Mouse (Mus musculus) neural tube, embryonic 13.5 days (tissue): ENCODE measurements around the gene Hnrnpl. TPM values are rescaled to one million over a fixed set of nuclear protein-coding genes. Genes with fewer than 3 reads are reported as not detected.

ENCODE experiments used
- ATAC-seq: fragments of 200-750 bp; cut with Nextera tagmentation; 2 replicates; pipeline ENCODE4 v1.8.0; 2017; ENCODE audit warnings: low read depth, mild to moderate bottlenecking, moderate TSS enrichment, moderate library complexity
- H3K27ac ChIP-seq: fragments of 300-500 bp; sonication (generic); replicated peaks from 2 replicates; pipeline ENCODE4 v1.5.1; 2015; ENCODE audit warnings: moderate library complexity, mild to moderate bottlenecking, inconsistent platforms
- H3K27me3 ChIP-seq: fragments of 300-500 bp; sonication (generic); 2 replicates; pipeline ENCODE4 v1.6.1; 2015; ENCODE audit warnings: mild to moderate bottlenecking, inconsistent platforms
- H3K36me3 ChIP-seq: fragments of 300-500 bp; sonication (generic); 2 replicates; pipeline ENCODE4 v1.6.1; 2015; ENCODE audit warnings: mild to moderate bottlenecking, inconsistent platforms
- H3K4me1 ChIP-seq: fragments of 300-500 bp; sonication (generic); replicated peaks from 2 replicates; pipeline ENCODE4 v1.6.1; 2015; ENCODE audit warnings: inconsistent platforms
- H3K4me2 ChIP-seq: fragments of 300-500 bp; sonication (generic); 2 replicates; pipeline ENCODE4 v1.6.1; 2015; ENCODE audit warnings: inconsistent platforms, mild to moderate bottlenecking, moderate library complexity
- H3K4me3 ChIP-seq: fragments of 300-500 bp; sonication (generic); 2 replicates; pipeline ENCODE4 v1.5.1; 2015; ENCODE audit warnings: mild to moderate bottlenecking, inconsistent platforms
- H3K9ac ChIP-seq: fragments of 300-500 bp; sonication (generic); 2 replicates; pipeline ENCODE4 v1.6.1; 2015; ENCODE audit warnings: moderate library complexity, mild to moderate bottlenecking, inconsistent platforms
- H3K9me3 ChIP-seq: fragments of 300-500 bp; sonication (generic); 2 replicates; pipeline ENCODE4 v1.6.1; 2016; ENCODE audit warnings: inconsistent platforms
- WGBS: fragments of 180-500 bp; shearing (Covaris S2); methylation state at CpG from one replicate; pipeline ENCODE4 v1.1.7; 2015; 5-methylcytosine and 5-hydroxymethylcytosine counted together
- polyA plus RNA-seq: library from polyadenylated mRNA; unstranded; fragments of >200 nt; fragmentation: Nextera tagmentation; extraction: Ambion mirVana; gene quantifications from 2 replicates; pipeline ENCODE4 v1.2.1, GENCODE M21; 2015

Gene Hnrnpl
- polyA plus RNA-seq, 1 experiment from 2014 or later = 214 TPM

GRCm38 (mm10) chr7:28816920-28817319 is 8.6 kb downstream of the Hnrnpl start:
- no peaks in the 10 kb centered on the region for H3K9me3 ChIP-seq
- no peak overlapping the region for H3K4me3 ChIP-seq
- no peak for ATAC-seq
- no peak overlapping the region for H3K27ac ChIP-seq
- H3K4me2 ChIP-seq = no peak overlapping the region
- peaks cover 99% of the 10 kb centered on the region for H3K36me3 ChIP-seq
- peaks cover 93% of the 10 kb centered on the region for H3K4me1 ChIP-seq
- 94% methylated on average over 10 of the region's 10 CpGs for WGBS
- H3K9ac ChIP-seq = peak overlapping the region; percentile 34; the same call in 1 of the 2 replicates
- no peaks in the 10 kb centered on the region for H3K27me3 ChIP-seq

GRCm38 (mm10) chr7:28817524-28817923 is 9.2 kb downstream of the Hnrnpl start:
- 61% methylated on average over 6 of the region's 6 CpGs for WGBS
- Histone ChIP-seq H3K36me3 (peaks cover 100% of the 10 kb centered on the region), H3K4me1 (peaks cover 87% of the 10 kb centered on the region), H3K27me3 (no peaks in the 10 kb centered on the region), H3K9ac (peak overlapping the region; percentile 47; the same call in 1 of the 2 replicates), H3K27ac (no peak overlapping the region), H3K9me3 (no peaks in the 10 kb centered on the region), H3K4me2 (no peak overlapping the region; the same call in 1 of the 2 replicates), H3K4me3 (no peak overlapping the region)
- ATAC-seq = no peak

GRCm38 (mm10) chr7:28817957-28818356 is 9.6 kb downstream of the Hnrnpl start:
- no peak overlapping the region; the same call in 1 of the 2 replicates for H3K4me2 ChIP-seq
- no peaks in the 10 kb centered on the region for H3K9me3 ChIP-seq
- WGBS = 83% methylated on average over 4 of the region's 4 CpGs
- H3K9ac ChIP-seq = peak overlapping the region; percentile 47; the same call in 1 of the 2 replicates
- no peaks in the 10 kb centered on the region for H3K27me3 ChIP-seq
- no peak overlapping the region for H3K4me3 ChIP-seq
- H3K4me1 ChIP-seq = peaks cover 82% of the 10 kb centered on the region
- ATAC-seq = no peak
- H3K27ac ChIP-seq = 0 out of 2 replicates have a peak overlapping the region, but pooled peaks have one; percentile 2
- peaks cover 100% of the 10 kb centered on the region for H3K36me3 ChIP-seq

GRCm38 (mm10) chr7:28818436-28818835 is 10.1 kb downstream of the Hnrnpl start:
- H3K9me3 ChIP-seq = no peaks in the 10 kb centered on the region
- H3K27me3 ChIP-seq = no peaks in the 10 kb centered on the region
- H3K27ac ChIP-seq = 0 out of 2 replicates have a peak overlapping the region, but pooled peaks have one; percentile 2
- no peak overlapping the region for H3K9ac ChIP-seq
- H3K4me2 ChIP-seq = no peak overlapping the region
- H3K4me1 ChIP-seq = peaks cover 79% of the 10 kb centered on the region
- no peak overlapping the region for H3K4me3 ChIP-seq
- H3K36me3 ChIP-seq = peaks cover 97% of the 10 kb centered on the region
- ATAC-seq = no peak
- 83% methylated on average over 18 of the region's 18 CpGs for WGBS

- Histone ChIP-seq H3K4me2 (no peak overlapping the region), H3K9me3 (no peaks in the 10 kb centered on the region), H3K9ac (no peak overlapping the region), H3K27me3 (no peaks in the 10 kb centered on the region), H3K36me3 (peaks cover 92% of the 10 kb centered on the region), H3K4me3 (no peak overlapping the region), H3K4me1 (peaks cover 79% of the 10 kb centered on the region), H3K27ac (no peak overlapping the region)
- WGBS = 90% methylated on average over 4 of the region's 4 CpGs
- no peak for ATAC-seq
Measured at GRCm38 (mm10) chr7:28818861-28819452, 10.6 kb downstream of the Hnrnpl start.

GRCm38 (mm10) chr7:28819571-28819970 is 11.2 kb downstream of the Hnrnpl start:
- Histone ChIP-seq H3K4me1 (peaks cover 80% of the 10 kb centered on the region), H3K27me3 (no peaks in the 10 kb centered on the region), H3K36me3 (peaks cover 86% of the 10 kb centered on the region), H3K27ac (peak overlapping the region; percentile 79), H3K9me3 (no peaks in the 10 kb centered on the region), H3K9ac (0 out of 2 replicates have a peak overlapping the region, but pooled peaks have one; percentile 0), H3K4me2 (no peak overlapping the region), H3K4me3 (no peak overlapping the region)
- WGBS = 80% methylated on average over 4 of the region's 4 CpGs
- no peak for ATAC-seq

GRCm38 (mm10) chr7:28820358-28821260 is 12.3 kb downstream of the Hnrnpl start:
- peak; percentile 15; the same call in 1 of the 2 replicates for ATAC-seq
- H3K4me2 ChIP-seq = 0 out of 2 replicates have a peak overlapping the region, but pooled peaks have one; percentile 9
- 31% methylated on average over 12 of the region's 12 CpGs for WGBS
- H3K9me3 ChIP-seq = no peaks in the 10 kb centered on the region
- H3K27ac ChIP-seq = peak overlapping the region; percentile 79
- peaks cover 76% of the 10 kb centered on the region for H3K4me1 ChIP-seq
- H3K27me3 ChIP-seq = no peaks in the 10 kb centered on the region
- peaks cover 75% of the 10 kb centered on the region for H3K36me3 ChIP-seq
- H3K4me3 ChIP-seq = no peak overlapping the region
- H3K9ac ChIP-seq = peak overlapping the region; percentile 41

- Histone ChIP-seq H3K9me3 (no peaks in the 10 kb centered on the region), H3K27ac (peak overlapping the region; percentile 79; the same call in 1 of the 2 replicates), H3K4me2 (no peak overlapping the region), H3K36me3 (peaks cover 68% of the 10 kb centered on the region), H3K4me3 (no peak overlapping the region), H3K4me1 (peaks cover 76% of the 10 kb centered on the region), H3K9ac (peak overlapping the region; percentile 41; the same call in 1 of the 2 replicates), H3K27me3 (no peaks in the 10 kb centered on the region)
- ATAC-seq = no peak
- 49% methylated on average over 10 of the region's 10 CpGs for WGBS
Measured at GRCm38 (mm10) chr7:28821261-28821831, 13.0 kb downstream of the Hnrnpl start.

- Histone ChIP-seq H3K4me1 (peaks cover 64% of the 10 kb centered on the region), H3K4me3 (no peak overlapping the region), H3K9ac (no peak overlapping the region), H3K27ac (no peak overlapping the region), H3K4me2 (no peak overlapping the region), H3K27me3 (no peaks in the 10 kb centered on the region), H3K9me3 (no peaks in the 10 kb centered on the region), H3K36me3 (peaks cover 56% of the 10 kb centered on the region)
- ATAC-seq = no peak
- 59% methylated on average over 1 of the region's 1 CpGs for WGBS
Measured at GRCm38 (mm10) chr7:28822556-28822955, 14.2 kb downstream of the Hnrnpl start.

- Histone ChIP-seq H3K4me1 (peaks cover 57% of the 10 kb centered on the region), H3K9me3 (no peaks in the 10 kb centered on the region), H3K36me3 (peaks cover 49% of the 10 kb centered on the region), H3K27me3 (no peaks in the 10 kb centered on the region), H3K4me2 (no peak overlapping the region), H3K4me3 (no peak overlapping the region), H3K9ac (no peak overlapping the region), H3K27ac (peak overlapping the region; percentile 56)
- no peak for ATAC-seq
- WGBS = 59% methylated on average over 10 of the region's 10 CpGs
Measured at GRCm38 (mm10) chr7:28822993-28823903, 14.9 kb downstream of the Hnrnpl start.

- 48% methylated on average over 2 of the region's 2 CpGs for WGBS
- Histone ChIP-seq H3K9ac (no peak overlapping the region), H3K27me3 (no peaks in the 10 kb centered on the region), H3K4me3 (no peak overlapping the region), H3K9me3 (no peaks in the 10 kb centered on the region), H3K27ac (peak overlapping the region; percentile 72), H3K4me2 (no peak overlapping the region), H3K36me3 (peaks cover 42% of the 10 kb centered on the region), H3K4me1 (peaks cover 51% of the 10 kb centered on the region)
- ATAC-seq = no peak
Measured at GRCm38 (mm10) chr7:28823932-28824331, 15.6 kb downstream of the Hnrnpl start.
